Mouse (Mus musculus) adrenal gland, postnatal 0 days (tissue): ENCODE data around the gene Olfr205. TPM values are rescaled to one million over a fixed set of nuclear protein-coding genes. Genes with fewer than 3 reads are reported as not detected.

Experiments
- polyA plus RNA-seq: library from polyadenylated mRNA; unstranded; fragments of >200 nt; fragmentation: Nextera tagmentation; extraction: Ambion mirVana; gene quantifications from 2 replicates; pipeline ENCODE4 v1.2.1, GENCODE M21; 2015

Gene Olfr205
- not detected in 2 replicates for polyA plus RNA-seq

GRCm38 (mm10) chr16:59331038-59331437 lies at the start of gene Olfr205:
Gene Olfr205, minus strand, starts transcription at chr16:59331138.

DNA sequence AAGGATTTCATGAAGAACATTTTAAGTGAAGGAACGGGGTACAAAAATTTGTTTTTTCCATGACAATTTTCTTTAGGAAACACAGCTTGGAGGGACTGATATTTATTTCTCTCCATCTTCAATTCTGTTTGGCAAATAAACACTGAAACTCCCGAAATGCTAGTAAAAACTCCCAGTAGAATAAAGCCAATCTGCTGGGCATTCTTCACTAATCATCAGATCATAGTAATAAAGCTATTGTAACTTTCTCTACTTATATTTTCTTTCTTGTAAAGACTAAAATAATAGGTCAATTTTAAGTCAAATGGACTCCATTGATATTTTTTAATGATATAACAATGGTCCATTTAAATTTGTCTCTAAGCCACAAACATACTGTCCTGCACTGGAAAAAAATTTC lies 33.0 kb upstream of the Olfr205 start, which contains the start of gene Olfr209:
Gene Olfr209, minus strand, starts transcription at position 101 of the 400 bp plus-strand sequence.

DNA sequence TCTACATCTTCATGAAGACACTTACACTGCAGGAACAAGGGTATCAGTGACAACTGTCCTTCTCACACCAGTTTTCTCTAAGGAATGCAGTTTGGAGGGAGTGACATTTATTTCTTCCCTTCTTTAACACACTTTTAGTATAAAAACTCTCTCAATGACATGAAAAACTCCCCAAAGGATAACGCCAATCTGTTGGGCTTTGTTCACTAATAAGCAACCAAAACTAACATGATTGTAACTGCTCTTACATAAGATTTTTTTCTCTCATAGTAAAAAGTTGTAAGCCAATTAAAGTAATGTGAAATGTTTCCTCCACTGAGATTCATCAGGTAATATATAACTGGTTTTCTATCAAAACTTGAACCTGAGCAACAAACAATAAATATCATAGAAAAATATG lies 18.2 kb upstream of the Olfr205 start, which contains the start of gene Olfr206:
Gene Olfr206, minus strand, starts transcription at position 101 of the 400 bp plus-strand sequence.

GRCm38 (mm10) chr16:59318148-59318547 lies 12.8 kb downstream of the Olfr205 start, which contains the start of gene Olfr204:
Gene Olfr204, minus strand, starts transcription at chr16:59318248.

GRCm38 (mm10) chr16:59298581-59298980 lies 32.4 kb downstream of the Olfr205 start, which contains the start of gene Olfr203:
Gene Olfr203, plus strand, starts transcription at chr16:59298881.

GRCm38 (mm10) chr16:59286693-59287092 lies 44.2 kb downstream of the Olfr205 start, which contains the start of gene Olfr202:
Gene Olfr202, minus strand, starts transcription at chr16:59286793.

Other genes starting within 250 kb of the Olfr205 start
- not detected in 2 replicates for gene Olfr191, start 241.3 kb downstream of the Olfr205 start, polyA plus RNA-seq
- gene Olfr193, start 219.3 kb downstream of the Olfr205 start, polyA plus RNA-seq = not detected in 2 replicates
- gene Olfr194, start 210.1 kb downstream of the Olfr205 start, polyA plus RNA-seq = not detected in 2 replicates
- not detected in 2 replicates for gene Olfr195, start 184.1 kb downstream of the Olfr205 start, polyA plus RNA-seq
- not detected in 2 replicates for gene Olfr196, start 160.7 kb downstream of the Olfr205 start, polyA plus RNA-seq
- gene Olfr198, start 127.6 kb downstream of the Olfr205 start, polyA plus RNA-seq = not detected in 2 replicates
- not detected in 2 replicates for gene Olfr199, start 111.4 kb downstream of the Olfr205 start, polyA plus RNA-seq
- gene Olfr201, start 58.5 kb downstream of the Olfr205 start, polyA plus RNA-seq = not detected in 2 replicates
- gene Olfr202, start 44.3 kb downstream of the Olfr205 start, polyA plus RNA-seq = not detected in 2 replicates
- gene Olfr203, start 32.3 kb downstream of the Olfr205 start, polyA plus RNA-seq = not detected in 2 replicates
- gene Olfr204, start 12.9 kb downstream of the Olfr205 start, polyA plus RNA-seq = not detected in 2 replicates
- gene Olfr206, start 18.1 kb upstream of the Olfr205 start, polyA plus RNA-seq = not detected in 2 replicates
- not detected in 2 replicates for gene Olfr209, start 32.9 kb upstream of the Olfr205 start, polyA plus RNA-seq
- gene Gabrr3, start 76.2 kb upstream of the Olfr205 start, polyA plus RNA-seq = not detected in 2 replicates
- 10.3 and 18.8 TPM in 2 replicates for gene Riox2, start 140.6 kb upstream of the Olfr205 start, polyA plus RNA-seq